Mouse (Mus musculus): ENCODE measurements at regions not wholly inside any gene's neighbourhood (a gene's known extent, or its start where the extent isn't known, plus 50 kb on each side); places are given as distances from the start of the nearest gene placed in this dataset.

GRCm38 (mm10) chr11:86859864-86860528 lies 52.5 kb upstream of the Dhx40 start:
- Histone ChIP-seq H3K9ac (no peak overlapping the region), H3K4me1 (no peaks in the 10 kb centered on the region), H3K36me3 (no peaks in the 10 kb centered on the region), H3K9me3 (no peaks in the 10 kb centered on the region), H3K4me2 (replicated peaks) (no peak overlapping the region), H3K4me3 (no peak overlapping the region), H3K27me3 (no peaks in the 10 kb centered on the region), H3K27ac (no peak overlapping the region)
- WGBS, result 60% methylated on average over 8 of the region's 8 CpGs
- ATAC-seq (ENCODE audit: insufficient number of reproducible peaks, insufficient read depth, low FRiP score, low TSS enrichment), result no peak

- no peaks in the 10 kb centered on the region for H3K9me3 ChIP-seq
- no peaks in the 10 kb centered on the region for H3K27me3 ChIP-seq
- no peak overlapping the region for H3K4me3 ChIP-seq
- H3K27ac ChIP-seq, result no peak overlapping the region
- H3K9ac ChIP-seq, result no peak overlapping the region
- WGBS, result 81% methylated on average over 9 of the region's 9 CpGs
- H3K4me2 ChIP-seq (replicated peaks), result no peak overlapping the region
- no peaks in the 10 kb centered on the region for H3K4me1 ChIP-seq
- no peaks in the 10 kb centered on the region for H3K36me3 ChIP-seq
- ATAC-seq (ENCODE audit: insufficient number of reproducible peaks, insufficient read depth, low FRiP score, low TSS enrichment), result no peak
Observed at GRCm38 (mm10) chr11:86859236-86859817, 51.8 kb upstream of the Dhx40 start.

GRCm38 (mm10) chr11:86858211-86858610 lies 50.7 kb upstream of the Dhx40 start:
- Histone ChIP-seq H3K27me3 (no peaks in the 10 kb centered on the region), H3K4me3 (no peak overlapping the region), H3K9me3 (no peaks in the 10 kb centered on the region), H3K9ac (no peak overlapping the region), H3K27ac (no peak overlapping the region), H3K4me2 (replicated peaks) (no peak overlapping the region), H3K36me3 (no peaks in the 10 kb centered on the region), H3K4me1 (no peaks in the 10 kb centered on the region)
- ATAC-seq (ENCODE audit: insufficient number of reproducible peaks, insufficient read depth, low FRiP score, low TSS enrichment), result no peak
- WGBS, result 96% methylated on average over 3 of the region's 3 CpGs

Data from embryonic facial prominence, embryonic 12.5 days (tissue).